ENCODE assay signal across 16 mouse cellular contexts in the genomic region with DNA sequence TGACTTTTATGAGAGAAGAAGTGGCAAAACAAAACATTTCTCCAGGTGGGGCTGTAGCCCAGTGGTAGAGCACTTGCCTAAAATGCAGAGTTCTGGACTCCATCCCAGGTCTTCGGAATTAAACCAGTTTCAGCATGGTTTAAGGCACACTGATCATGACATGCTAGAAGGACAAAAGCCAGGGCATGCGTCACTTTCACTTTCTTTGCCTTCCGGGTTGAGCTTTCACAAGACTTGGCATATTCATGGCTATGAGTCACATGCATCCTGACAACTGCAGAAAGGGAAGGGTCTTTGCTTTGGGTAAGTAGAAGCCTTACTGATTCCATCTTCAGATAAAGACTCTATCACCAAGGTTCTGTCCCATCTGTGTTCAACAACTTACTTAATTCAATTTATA. TPM values are rescaled to one million over a fixed set of nuclear protein-coding genes. Genes with fewer than 3 reads are reported as not detected.
DNase-seq lines count a peak whose midpoint lies in the region.
"Had no signal": no experiment of that assay in that cellular context is flagged by ENCODE, and none has a peak within 500 bp of the region (broad histone marks: within the 10 kb centered on the region; RNA-seq: fewer than 3 reads in every experiment).

No protein-coding gene starts in this region.

- no peaks in the 10 kb centered on the region for H3K36me3 ChIP-seq in heart, embryonic 10.5 days
- H3K36me3 ChIP-seq: hindbrain, embryonic 15.5 days; limb, embryonic 15.5 days had no signal

- no peak overlapping the region for H3K4me3 ChIP-seq in heart, embryonic 10.5 days
- H3K4me3 ChIP-seq: embryonic facial prominence, embryonic 13.5 days; heart, embryonic 13.5 days; hindbrain, embryonic 15.5 days; limb, embryonic 15.5 days had no signal

- H3K9me3 ChIP-seq in heart, embryonic 10.5 days, result no peaks in the 10 kb centered on the region
- H3K9me3 ChIP-seq: embryonic facial prominence, embryonic 13.5 days; heart, embryonic 13.5 days; hindbrain, embryonic 15.5 days; limb, embryonic 15.5 days had no signal

- no peaks in the 10 kb centered on the region for H3K27me3 ChIP-seq in heart, embryonic 10.5 days (ENCODE audit: insufficient read depth, poor library complexity, severe bottlenecking)
- H3K27me3 ChIP-seq: embryonic facial prominence, embryonic 13.5 days; heart, embryonic 13.5 days; hindbrain, embryonic 15.5 days; limb, embryonic 15.5 days had no signal

- peak; percentile 93 for DNase-seq in heart, adult 11 months
- no peak for DNase-seq in heart, embryonic 10.5 days (ENCODE audit: low spot score)
- peak; percentile 89 for DNase-seq in 416B (ENCODE audit: low read depth)
- DNase-seq in adrenal gland, postnatal 36 days, result peak; percentile 76
- DNase-seq in lung, postnatal 25 days (ENCODE audit: low spot score), result peak; percentile 11
- no peak for DNase-seq in thymus, adult 18-20 months
- DNase-seq in thymus, postnatal 36 days, result no peak
- no peak for DNase-seq in ovary, adult 18-20 months (ENCODE audit: low spot score)
- DNase-seq: cerebellum, adult 9-11 months had no signal

- WGBS in heart, embryonic 10.5 days, result 84% methylated on average over 3 of the region's 3 CpGs

- peaks cover 13% of the 10 kb centered on the region for H3K4me1 ChIP-seq in heart, embryonic 10.5 days

- no peak overlapping the region for H3K27ac ChIP-seq in heart, embryonic 10.5 days
- H3K27ac ChIP-seq: embryonic facial prominence, embryonic 13.5 days; heart, embryonic 13.5 days; hindbrain, embryonic 15.5 days; kidney, postnatal 0 days; limb, embryonic 15.5 days; stomach, postnatal 0 days had no signal

RNA-seq across cellular contexts. Expression of gene Zfp202, which starts 3.9 kb away (rescaled TPM):
- 4.6 and 5.9 TPM in 2 replicates for polyA plus RNA-seq in heart, embryonic 10.5 days (2016; fragmentation: Nextera tagmentation; extraction: Ambion mirVana)
- total RNA-seq in adrenal gland, postnatal 36 days (2021), result 1 to 10 TPM; 5.6 to 6.2 TPM

RNA-seq across cellular contexts. Expression of gene Olfr986, which starts 15.3 kb away (rescaled TPM):
- not detected in 2 replicates for polyA plus RNA-seq in heart, embryonic 10.5 days (2016; fragmentation: Nextera tagmentation; extraction: Ambion mirVana)
- not detected for total RNA-seq in adrenal gland, postnatal 36 days (2021)
- total RNA-seq: megakaryocyte-erythroid progenitor cell, adult 5-6 weeks had no signal
- polyA plus RNA-seq: embryonic facial prominence, embryonic 13.5 days; hindbrain, embryonic 15.5 days; kidney, postnatal 0 days; limb, embryonic 15.5 days; stomach, postnatal 0 days had no signal

RNA-seq across cellular contexts. Expression of gene Tmem225, which starts 48.1 kb away (rescaled TPM):
- polyA plus RNA-seq in heart, embryonic 10.5 days (2016; fragmentation: Nextera tagmentation; extraction: Ambion mirVana), result not detected in 2 replicates
- total RNA-seq in adrenal gland, postnatal 36 days (2021), result not detected
- total RNA-seq: megakaryocyte-erythroid progenitor cell, adult 5-6 weeks had no signal
- polyA plus RNA-seq: embryonic facial prominence, embryonic 13.5 days; heart, embryonic 13.5 days; hindbrain, embryonic 15.5 days; kidney, postnatal 0 days; limb, embryonic 15.5 days; stomach, postnatal 0 days had no signal

Comparison
In these comparisons a context has a peak if more than half of its experiments do, and no peak if none do; other contexts are left out.
1. DNase-seq: peak in heart, adult 11 months (single experiment), 416B (single experiment), adrenal gland, postnatal 36 days (2 of 2) and lung, postnatal 25 days (single experiment); none in heart, embryonic 10.5 days (single experiment), thymus, adult 18-20 months (0 of 2), thymus, postnatal 36 days (0 of 2) and ovary, adult 18-20 months (single experiment).